Mouse (Mus musculus) embryonic fibroblast, embryonic 13.5 days (primary cell): ENCODE measurements around the gene Chd1.

Source experiments
- CTCF ChIP-seq: IDR thresholded peaks from 2 replicates; pipeline ENCODE4 v1.5.1; 2011; ENCODE audit warnings: mild to moderate bottlenecking, control low read depth, low read length, moderate library complexity, borderline replicate concordance; ENCODE audit not compliant: insufficient read depth
- POLR2A ChIP-seq: IDR thresholded peaks from 2 replicates; pipeline ENCODE4 v1.6.1; 2011; ENCODE audit warnings: low read depth, mild to moderate bottlenecking, control low read depth, low read length, moderate library complexity

GRCm38 (mm10) chr17:15743379-15743778, 38.6 kb downstream of the Chd1 start:
- TF ChIP-seq CTCF (no peak), POLR2A (no peak)
